Comparison of ENCODE assay signal across 17 mouse cellular contexts in the genomic region with DNA sequence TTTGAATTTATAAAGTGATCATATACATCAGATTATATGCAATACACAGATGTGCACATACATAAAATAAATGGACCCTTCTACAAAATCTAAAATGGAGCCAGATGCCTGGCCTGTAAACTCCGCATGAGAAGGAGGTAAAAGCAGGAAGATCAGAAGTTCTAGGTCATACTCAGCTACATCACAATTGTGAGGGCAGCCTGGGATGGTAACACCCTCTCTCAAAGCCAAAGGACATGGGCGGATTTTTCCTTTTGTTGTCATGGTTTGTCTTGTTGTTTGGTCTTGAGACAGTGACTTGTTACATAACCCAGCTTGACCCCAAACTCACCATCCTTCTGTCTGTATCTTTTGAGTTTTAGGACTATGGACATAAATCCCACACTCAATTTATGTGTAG.
"Had no signal": no experiment of that assay in that cellular context is flagged by ENCODE, and none has a peak within 500 bp of the region (broad histone marks: within the 10 kb centered on the region; RNA-seq: fewer than 3 reads in every experiment).

No protein-coding gene starts in this region.

- H3K9ac ChIP-seq: lung, embryonic 14.5 days; neural tube, embryonic 13.5 days; neural tube, embryonic 15.5 days had no signal

- H3K4me2 ChIP-seq: lung, embryonic 14.5 days; neural tube, embryonic 13.5 days; neural tube, embryonic 15.5 days had no signal

- ATAC-seq: midbrain, embryonic 16.5 days had no signal

- H3K27me3 ChIP-seq: neural tube, embryonic 13.5 days; neural tube, embryonic 15.5 days had no signal

- H3K27ac ChIP-seq: midbrain, embryonic 10.5 days; neural tube, embryonic 13.5 days; neural tube, embryonic 15.5 days had no signal

- DNase-seq: lung, adult 18-20 months; lung, embryonic 14.5 days; lung, postnatal 10 days; lung, postnatal 4 days; midbrain, embryonic 14.5 days; retina, postnatal 1 day; right cerebral cortex, postnatal 25 days; right cerebral cortex, postnatal 4 days; spleen, adult 18-20 months; thymus, adult 18-20 months; thymus, postnatal 14 days; thymus, postnatal 36 days had no signal

- H3K4me3 ChIP-seq: midbrain, embryonic 10.5 days; myocyte; neural tube, embryonic 13.5 days; neural tube, embryonic 15.5 days had no signal

- H3K4me1 ChIP-seq: midbrain, embryonic 10.5 days; neural tube, embryonic 13.5 days; neural tube, embryonic 15.5 days had no signal

- H3K9me3 ChIP-seq: midbrain, embryonic 10.5 days; neural tube, embryonic 13.5 days; neural tube, embryonic 15.5 days had no signal
